ENCODE assay signal across 12 mouse cellular contexts in the genomic region with DNA sequence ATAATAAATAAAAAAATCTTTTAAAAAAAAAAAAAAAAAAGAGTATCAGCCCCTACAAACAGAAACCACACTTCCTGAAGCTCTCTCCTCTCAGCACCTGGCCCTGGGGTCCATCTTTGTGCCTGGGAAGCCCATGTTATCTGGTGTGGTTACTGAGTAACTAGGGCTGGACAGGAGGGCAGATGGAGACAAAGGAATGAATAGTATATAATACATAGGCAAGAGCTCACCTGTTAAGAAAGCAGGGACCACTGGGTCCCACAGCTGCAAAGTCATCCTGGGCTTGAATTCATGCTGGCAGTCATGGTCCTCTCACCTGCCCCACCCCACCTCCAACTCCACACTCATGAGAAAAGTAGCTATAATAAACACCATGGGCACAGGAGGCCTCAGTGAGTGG. TPM values are rescaled to one million over a fixed set of nuclear protein-coding genes. Genes with fewer than 3 reads are reported as not detected.
DNase-seq lines count a peak whose midpoint lies in the region; ATAC-seq and TF ChIP-seq lines count a peak whose summit lies in the region.
"Had no signal": no experiment of that assay in that cellular context is flagged by ENCODE, and none has a peak within 500 bp of the region (broad histone marks: within the 10 kb centered on the region; RNA-seq: fewer than 3 reads in every experiment).

No protein-coding gene starts in this region.

- H3K4me3 ChIP-seq in gastrocnemius, adult 2 months = no peak overlapping the region
- no peak overlapping the region for H3K4me3 ChIP-seq in lung, embryonic 16.5 days (ENCODE audit: low read length)
- H3K4me3 ChIP-seq in intestine, embryonic 15.5 days (replicated peaks) = no peak overlapping the region
- H3K4me3 ChIP-seq in small intestine, adult 2 months (ENCODE audit: low read depth, low read length) = no peak overlapping the region
- H3K4me3 ChIP-seq: forebrain, embryonic 15.5 days; hindbrain, embryonic 12.5 days had no signal

- no peaks in the 10 kb centered on the region for H3K36me3 ChIP-seq in lung, embryonic 16.5 days (ENCODE audit: control insufficient read depth, insufficient read depth, low read length)
- H3K36me3 ChIP-seq in intestine, embryonic 15.5 days = peaks cover 8% of the 10 kb centered on the region; the same call in 1 of the 2 replicates
- H3K36me3 ChIP-seq in small intestine, adult 2 months (ENCODE audit: control insufficient read depth, insufficient read depth, low read length) = peaks cover 4% of the 10 kb centered on the region
- H3K36me3 ChIP-seq: forebrain, embryonic 15.5 days had no signal

- H3K27me3 ChIP-seq in lung, embryonic 16.5 days (ENCODE audit: control insufficient read depth, insufficient read depth, low read depth, low read length) = no peaks in the 10 kb centered on the region
- no peaks in the 10 kb centered on the region for H3K27me3 ChIP-seq in intestine, embryonic 15.5 days (replicated peaks)
- H3K27me3 ChIP-seq in small intestine, adult 2 months (ENCODE audit: control insufficient read depth, insufficient read depth, low read length) = no peaks in the 10 kb centered on the region
- H3K27me3 ChIP-seq: forebrain, embryonic 15.5 days; hindbrain, embryonic 12.5 days had no signal

- no peak overlapping the region for H3K9ac ChIP-seq in lung, embryonic 16.5 days (ENCODE audit: low read length)
- no peak overlapping the region for H3K9ac ChIP-seq in intestine, embryonic 15.5 days
- H3K9ac ChIP-seq: forebrain, embryonic 15.5 days; hindbrain, embryonic 12.5 days had no signal

- no peak for ATAC-seq in lung, embryonic 16.5 days (ENCODE audit: low read depth)
- ATAC-seq in intestine, embryonic 15.5 days = peak; percentile 77
- ATAC-seq: forebrain, embryonic 15.5 days had no signal

- TF ChIP-seq CTCF in gastrocnemius, adult 2 months (IDR thresholded peaks at IDR 0.05) = no peak
- no peak for TF ChIP-seq CTCF in small intestine, adult 2 months (IDR thresholded peaks at IDR 0.05; ENCODE audit: extremely low read depth, insufficient read length, insufficient replicate concordance, low read depth, low read length)

- intact Hi-C loops in gastrocnemius, adult 2 months (cut with DNase I) = no loop called here

- H3K9me3 ChIP-seq in lung, embryonic 16.5 days (ENCODE audit: control insufficient read depth, low read length) = no peaks in the 10 kb centered on the region
- H3K9me3 ChIP-seq in intestine, embryonic 15.5 days = no peaks in the 10 kb centered on the region
- H3K9me3 ChIP-seq: forebrain, embryonic 15.5 days; hindbrain, embryonic 12.5 days had no signal

- no peak for TF ChIP-seq POLR2A in small intestine, adult 2 months (IDR thresholded peaks at IDR 0.05; ENCODE audit: low read depth, low read length)

- peak overlapping the region; percentile 98; the same call in 1 of the 2 replicates for H3K27ac ChIP-seq in gastrocnemius, adult 2 months
- peak overlapping the region; percentile 13 for H3K27ac ChIP-seq in lung, embryonic 16.5 days (ENCODE audit: low read length)
- peak overlapping the region; percentile 80 for H3K27ac ChIP-seq in intestine, embryonic 15.5 days
- peak overlapping the region; percentile 79 for H3K27ac ChIP-seq in small intestine, adult 2 months (ENCODE audit: insufficient read depth, low read depth, low read length)
- H3K27ac ChIP-seq: forebrain, embryonic 15.5 days; hindbrain, embryonic 12.5 days had no signal

- peaks cover 96% of the 10 kb centered on the region for H3K4me1 ChIP-seq in lung, embryonic 16.5 days (replicated peaks; ENCODE audit: control insufficient read depth, insufficient read depth, low read length)
- H3K4me1 ChIP-seq in intestine, embryonic 15.5 days (replicated peaks) = peaks cover 78% of the 10 kb centered on the region
- peaks cover 74% of the 10 kb centered on the region for H3K4me1 ChIP-seq in small intestine, adult 2 months (ENCODE audit: control insufficient read depth, insufficient read depth, insufficient read length, low read length)

- H3K4me2 ChIP-seq in lung, embryonic 16.5 days (ENCODE audit: low read depth, low read length) = no peak overlapping the region
- H3K4me2 ChIP-seq in intestine, embryonic 15.5 days (replicated peaks) = peak overlapping the region; percentile 39
- H3K4me2 ChIP-seq: forebrain, embryonic 15.5 days; hindbrain, embryonic 12.5 days had no signal

- DNase-seq in gastrocnemius, adult 2 months = no peak
- DNase-seq in gastrocnemius, adult 8-10 months (ENCODE audit: low spot score in 2 of 2) = no peak
- DNase-seq in lung, postnatal 25 days (ENCODE audit: low spot score) = no peak
- no peak for DNase-seq in cerebellum, postnatal 10 days
- no peak for DNase-seq in cerebellum, adult 11-12 months
- DNase-seq: embryo, embryonic 11 days; retina, postnatal 1 day had no signal

RNA-seq across cellular contexts. Expression of a gene that starts 8.9 kb away (rescaled TPM):
- 10 to 100 TPM; 37.4 to 57.4 TPM for total RNA-seq in gastrocnemius, adult 2 months (2021)
- 10 to 100 TPM; 33.4 to 51.3 (median 39.4) TPM for total RNA-seq in gastrocnemius, adult 8-10 months (2022)
- polyA plus RNA-seq in lung, embryonic 16.5 days (2015; fragmentation: Nextera tagmentation; extraction: Ambion mirVana) = 71.7 and 77.6 TPM in 2 replicates
- 51.6 and 52.9 TPM in 2 replicates for polyA plus RNA-seq in intestine, embryonic 15.5 days (2015; fragmentation: Nextera tagmentation; extraction: Ambion mirVana)
- 44.8 and 89.4 TPM in 2 replicates for polyA plus RNA-seq in small intestine, adult 2 months (2012; rRNA removed)

Comparison
In these comparisons a context has a peak if more than half of its experiments do, and no peak if none do; other contexts are left out.
1. H3K27ac ChIP-seq: peak in every context shown above with its lines; median percentile 98 in gastrocnemius, adult 2 months; 80 in intestine, embryonic 15.5 days; 79 in small intestine, adult 2 months; 13 in lung, embryonic 16.5 days.